Mouse (Mus musculus) heart, embryonic 10.5 days (tissue): ENCODE results near the gene Sfn. TPM values are rescaled to one million over a fixed set of nuclear protein-coding genes. Genes with fewer than 3 reads are reported as not detected.

Experiments used
- DNase-seq: peaks from one replicate; pipeline ENCODE4 v3.0.0-alpha.2; 2017; ENCODE audit warnings: low spot score
- H3K27ac ChIP-seq: fragments of 300-500 bp; sonication (generic); 2 replicates; pipeline ENCODE4 v1.5.1; 2016; ENCODE audit warnings: mild to moderate bottlenecking
- H3K27me3 ChIP-seq: fragments of 300-500 bp; sonication (generic); 2 replicates; pipeline ENCODE4 v1.6.1; 2016; ENCODE audit warnings: mild to moderate bottlenecking; ENCODE audit not compliant: poor library complexity, insufficient read depth, severe bottlenecking
- H3K36me3 ChIP-seq: fragments of 300-500 bp; sonication (generic); 2 replicates; pipeline ENCODE4 v1.6.1; 2016; ENCODE audit warnings: mild to moderate bottlenecking, moderate library complexity
- H3K4me1 ChIP-seq: fragments of 300-500 bp; sonication (generic); 2 replicates; pipeline ENCODE4 v1.6.1; 2016; ENCODE audit warnings: mild to moderate bottlenecking
- H3K4me3 ChIP-seq: fragments of 300-500 bp; sonication (generic); 2 replicates; pipeline ENCODE4 v1.5.1; 2016; ENCODE audit warnings: mild to moderate bottlenecking, moderate library complexity
- H3K9me3 ChIP-seq: fragments of 300-500 bp; sonication (generic); 2 replicates; pipeline ENCODE4 v1.6.1; 2016; ENCODE audit warnings: mild to moderate bottlenecking, moderate library complexity
- WGBS: fragments of 180-500 bp; shearing (Covaris S2); methylation state at CpG from one replicate; pipeline ENCODE4 v1.1.7; 2016; 5-methylcytosine and 5-hydroxymethylcytosine counted together
- polyA plus RNA-seq: library from polyadenylated mRNA; unstranded; fragments of >200 nt; fragmentation: Nextera tagmentation; extraction: Ambion mirVana; gene quantifications from 2 replicates; pipeline ENCODE4 v1.2.1, GENCODE M21; 2016

Sfn gene
- polyA plus RNA-seq, 1 experiment from 2014 or later, result 12.9 TPM

DNA sequence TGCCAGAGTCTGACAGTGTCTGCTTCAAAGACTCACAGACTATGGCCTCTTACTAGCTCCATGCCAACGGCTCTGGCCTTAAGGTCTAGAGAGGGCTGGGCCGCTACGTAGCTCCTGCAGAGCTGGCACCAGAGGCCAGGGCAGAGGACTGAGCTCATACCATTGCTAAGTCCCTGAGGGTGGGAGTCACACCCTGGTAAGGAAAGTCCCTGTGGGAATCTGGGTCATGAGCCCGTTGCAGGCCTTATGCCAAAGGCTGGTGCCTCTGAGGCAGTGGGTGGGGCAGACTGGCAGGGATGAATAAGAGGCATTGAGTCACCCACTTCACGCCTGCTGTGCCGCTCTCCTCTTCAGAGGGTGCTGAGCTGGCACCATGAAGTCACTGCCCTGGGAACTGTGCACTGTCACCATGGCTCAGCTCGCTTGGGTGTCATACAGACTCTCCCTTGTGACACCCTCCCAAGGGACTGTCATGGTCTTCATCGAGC is 12.3 kb upstream of the Sfn start:
- WGBS, result 89% methylated on average over 8 of the region's 8 CpGs
- Histone ChIP-seq H3K9me3 (0 out of 2 replicates have a peak, but pooled peaks cover 3% of the 10 kb centered on the region), H3K36me3 (peaks cover 54% of the 10 kb centered on the region), H3K4me3 (no peak overlapping the region), H3K27ac (no peak overlapping the region), H3K4me1 (peaks cover 22% of the 10 kb centered on the region), H3K27me3 (no peaks in the 10 kb centered on the region)
- DNase-seq, result no peak

DNA sequence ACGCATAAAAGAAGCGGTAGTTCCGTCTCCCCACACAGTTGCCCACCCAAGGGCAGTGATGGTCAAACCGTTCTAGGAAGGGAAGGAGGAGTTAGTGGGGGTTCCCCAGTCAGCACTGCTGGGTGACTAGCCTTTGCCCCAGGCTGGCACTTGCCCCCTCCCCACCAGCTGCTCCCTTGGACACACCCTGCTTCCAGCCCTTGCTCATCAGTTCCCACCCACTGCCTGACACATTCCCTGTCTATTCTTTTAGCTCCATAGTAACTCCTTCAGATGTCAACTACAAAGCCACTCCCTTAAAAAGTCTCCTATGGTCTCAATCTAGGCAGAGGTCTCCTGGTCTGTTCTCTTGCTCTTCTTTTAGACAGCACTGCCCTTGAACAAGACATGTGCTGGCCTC is 11.9 kb upstream of the Sfn start:
- H3K36me3 ChIP-seq, result peaks cover 54% of the 10 kb centered on the region
- no peak overlapping the region for H3K27ac ChIP-seq
- 0 out of 2 replicates have a peak, but pooled peaks cover 3% of the 10 kb centered on the region for H3K9me3 ChIP-seq
- 87% methylated on average over 4 of the region's 4 CpGs for WGBS
- no peak overlapping the region for H3K4me3 ChIP-seq
- no peaks in the 10 kb centered on the region for H3K27me3 ChIP-seq
- no peak for DNase-seq
- H3K4me1 ChIP-seq, result peaks cover 22% of the 10 kb centered on the region

DNA sequence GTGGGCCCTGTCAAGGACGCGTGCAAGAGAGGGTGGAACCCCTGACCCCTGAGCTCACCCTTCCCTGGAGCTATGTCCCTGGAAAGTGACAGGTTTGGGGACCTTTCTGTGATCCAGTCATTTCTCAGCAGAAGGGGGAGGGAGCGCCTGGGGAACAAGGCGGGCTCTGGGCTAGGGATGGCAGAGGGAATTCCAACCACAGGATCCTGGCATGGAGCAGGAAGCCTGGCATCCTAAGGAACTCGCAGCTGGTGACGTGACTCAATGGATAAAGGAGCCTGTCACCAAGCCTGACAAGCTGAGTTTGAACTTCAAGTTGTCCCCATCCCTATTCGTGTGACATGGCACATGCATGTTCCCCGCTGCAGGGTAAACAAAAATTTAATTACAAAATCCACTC is 11.1 kb upstream of the Sfn start:
- Histone ChIP-seq H3K4me3 (no peak overlapping the region), H3K36me3 (peaks cover 61% of the 10 kb centered on the region), H3K27me3 (no peaks in the 10 kb centered on the region), H3K9me3 (0 out of 2 replicates have a peak, but pooled peaks cover 3% of the 10 kb centered on the region), H3K27ac (no peak overlapping the region), H3K4me1 (peaks cover 22% of the 10 kb centered on the region)
- 92% methylated on average over 8 of the region's 8 CpGs for WGBS
- no peak for DNase-seq

DNA sequence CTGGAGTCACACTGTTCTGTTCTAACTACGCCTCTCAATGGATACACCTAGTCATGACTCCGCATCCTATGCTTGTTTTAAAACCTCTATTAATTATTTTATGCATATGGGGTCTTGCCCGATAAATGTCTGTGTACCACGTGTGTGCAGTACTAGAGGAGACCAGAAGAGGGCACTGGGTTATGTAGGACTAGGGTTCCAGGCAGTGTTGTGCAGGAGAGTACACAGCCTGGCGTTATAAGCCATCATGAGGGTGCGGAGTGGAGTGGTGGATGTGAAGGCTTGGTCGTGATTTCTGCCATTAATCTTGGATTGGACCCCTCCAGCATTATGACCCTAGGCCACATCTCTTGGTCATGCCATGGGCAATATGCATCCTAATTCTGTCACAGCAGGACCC is 10.4 kb upstream of the Sfn start:
- 93% methylated on average over 7 of the region's 7 CpGs for WGBS
- DNase-seq, result no peak
- Histone ChIP-seq H3K27ac (no peak overlapping the region), H3K36me3 (peaks cover 60% of the 10 kb centered on the region), H3K9me3 (0 out of 2 replicates have a peak, but pooled peaks cover 3% of the 10 kb centered on the region), H3K4me1 (peaks cover 22% of the 10 kb centered on the region), H3K27me3 (no peaks in the 10 kb centered on the region), H3K4me3 (no peak overlapping the region)

DNA sequence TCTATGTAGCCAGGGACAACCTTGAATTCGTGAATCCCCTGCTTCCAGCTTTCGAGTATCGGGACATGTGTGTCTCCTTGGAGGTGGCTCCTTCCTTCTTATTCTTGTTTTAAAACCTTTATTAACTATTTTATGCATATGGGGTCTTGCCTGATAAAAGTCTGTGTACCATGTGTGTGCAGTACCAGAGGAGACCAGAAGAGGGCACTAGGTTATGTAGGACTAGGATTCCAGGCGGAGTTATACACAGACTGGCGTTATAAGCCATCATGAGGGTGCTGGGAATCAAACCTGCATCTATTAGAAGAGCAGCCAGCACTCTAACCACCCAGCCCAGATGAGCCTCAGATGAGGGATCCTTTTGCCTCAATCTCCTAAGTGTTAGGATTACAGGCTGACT is 9.8 kb upstream of the Sfn start:
- H3K4me1 ChIP-seq, result peaks cover 21% of the 10 kb centered on the region
- H3K27ac ChIP-seq, result no peak overlapping the region
- 95% methylated on average over 5 of the region's 5 CpGs for WGBS
- 0 out of 2 replicates have a peak, but pooled peaks cover 3% of the 10 kb centered on the region for H3K9me3 ChIP-seq
- H3K4me3 ChIP-seq, result no peak overlapping the region
- no peak for DNase-seq
- peaks cover 65% of the 10 kb centered on the region for H3K36me3 ChIP-seq
- no peaks in the 10 kb centered on the region for H3K27me3 ChIP-seq

DNA sequence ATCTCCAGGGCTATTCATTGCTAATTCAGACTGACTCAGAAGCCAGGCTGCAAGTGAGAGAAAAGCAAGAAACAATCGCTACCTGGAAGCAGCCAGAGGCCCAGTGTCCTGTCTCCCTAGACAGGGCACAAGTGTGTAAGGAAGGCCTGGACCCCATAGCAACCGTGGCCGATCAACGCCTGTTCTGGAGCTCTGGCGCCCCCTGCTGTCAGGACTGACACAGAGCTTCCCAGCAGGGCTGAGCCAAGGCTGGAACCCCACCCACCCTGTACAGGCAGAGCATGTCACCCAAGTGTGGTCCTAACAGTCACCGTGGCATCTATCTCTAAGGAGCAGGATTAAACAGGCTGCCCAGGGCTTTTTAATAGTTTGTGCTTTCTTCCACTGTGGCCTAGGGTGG is 7.8 kb upstream of the Sfn start:
- DNase-seq, result peak; percentile 91
- no peaks in the 10 kb centered on the region for H3K27me3 ChIP-seq
- H3K36me3 ChIP-seq, result peaks cover 71% of the 10 kb centered on the region
- peaks cover 16% of the 10 kb centered on the region for H3K4me1 ChIP-seq
- H3K27ac ChIP-seq, result no peak overlapping the region
- 0 out of 2 replicates have a peak, but pooled peaks cover 3% of the 10 kb centered on the region for H3K9me3 ChIP-seq
- WGBS, result 24% methylated on average over 6 of the region's 6 CpGs
- H3K4me3 ChIP-seq, result no peak overlapping the region

DNA sequence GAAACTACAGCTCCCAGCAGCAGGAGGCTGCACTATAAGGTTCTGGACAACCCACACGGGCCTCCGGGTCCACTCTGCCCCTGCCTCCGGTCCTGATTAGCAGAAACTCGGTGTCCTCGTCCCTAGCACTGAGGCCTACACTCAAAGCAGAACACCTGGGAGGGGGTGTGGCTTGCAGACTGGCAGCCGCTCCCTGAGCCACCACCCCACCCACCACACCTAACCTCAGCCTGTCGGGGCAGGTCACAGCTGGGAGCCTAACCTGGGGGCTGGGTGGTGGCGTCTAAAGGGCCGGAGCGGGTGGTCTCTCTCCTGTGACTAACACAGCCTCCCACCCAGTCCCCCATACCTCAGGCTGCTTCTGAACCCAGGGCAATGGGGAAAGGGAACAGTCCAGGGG is 5.3 kb upstream of the Sfn start:
- H3K4me1 ChIP-seq, result peaks cover 16% of the 10 kb centered on the region; the same call in 1 of the 2 replicates
- WGBS, result 71% methylated on average over 10 of the region's 10 CpGs
- H3K36me3 ChIP-seq, result peaks cover 54% of the 10 kb centered on the region
- 0 out of 2 replicates have a peak, but pooled peaks cover 3% of the 10 kb centered on the region for H3K9me3 ChIP-seq
- H3K4me3 ChIP-seq, result no peak overlapping the region
- H3K27ac ChIP-seq, result no peak overlapping the region
- peaks cover 15% of the 10 kb centered on the region for H3K27me3 ChIP-seq
- no peak for DNase-seq

DNA sequence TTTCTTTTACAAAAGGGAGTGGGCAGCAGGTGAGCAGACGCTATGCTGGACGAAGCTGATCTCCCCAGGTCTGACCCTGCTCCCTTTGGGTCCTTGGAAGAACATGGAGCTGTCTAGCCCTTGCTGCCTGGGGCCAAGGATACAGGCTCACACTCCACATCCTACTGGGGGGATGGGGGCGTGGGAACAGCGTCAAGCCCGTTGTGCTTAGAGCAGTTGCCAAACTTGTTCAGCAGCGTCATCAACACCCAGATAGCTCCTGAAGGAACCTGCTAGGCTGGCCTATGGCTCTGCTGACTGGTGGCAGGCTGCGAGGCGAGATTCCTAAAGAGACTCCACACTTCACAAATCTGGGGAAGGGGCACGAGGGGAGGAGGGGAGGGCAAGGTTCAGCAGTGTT is 3.4 kb upstream of the Sfn start:
- no peak for DNase-seq
- no peak overlapping the region for H3K4me3 ChIP-seq
- H3K4me1 ChIP-seq, result peaks cover 23% of the 10 kb centered on the region
- H3K27ac ChIP-seq, result no peak overlapping the region
- H3K9me3 ChIP-seq, result no peaks in the 10 kb centered on the region
- 47% methylated on average over 9 of the region's 9 CpGs for WGBS
- peaks cover 33% of the 10 kb centered on the region for H3K27me3 ChIP-seq
- H3K36me3 ChIP-seq, result peaks cover 41% of the 10 kb centered on the region

DNA sequence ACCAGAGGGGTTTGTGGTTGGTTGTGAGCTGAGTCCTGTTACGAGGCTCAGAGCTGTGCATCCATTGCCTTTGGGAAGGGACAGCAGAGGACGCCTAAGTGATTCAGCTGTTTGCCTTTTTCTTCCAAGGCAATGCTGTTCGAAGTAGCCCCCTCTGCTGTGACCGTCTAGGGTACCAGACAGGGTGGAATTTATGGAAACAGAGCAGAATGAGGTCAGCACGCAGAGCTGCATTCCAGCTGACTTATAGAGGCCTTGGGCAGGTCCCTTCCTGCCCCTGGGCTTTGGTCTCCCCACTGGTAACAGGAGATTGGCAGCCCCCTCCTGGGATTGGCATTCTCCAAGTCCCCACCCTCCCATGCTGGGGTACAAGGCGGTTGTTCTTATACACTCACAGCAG is 2.9 kb upstream of the Sfn start:
- Histone ChIP-seq H3K36me3 (peaks cover 41% of the 10 kb centered on the region), H3K27ac (no peak overlapping the region), H3K9me3 (no peaks in the 10 kb centered on the region), H3K27me3 (peaks cover 38% of the 10 kb centered on the region), H3K4me1 (peaks cover 22% of the 10 kb centered on the region), H3K4me3 (no peak overlapping the region)
- no peak for DNase-seq
- WGBS, result 60% methylated on average over 6 of the region's 6 CpGs

DNA sequence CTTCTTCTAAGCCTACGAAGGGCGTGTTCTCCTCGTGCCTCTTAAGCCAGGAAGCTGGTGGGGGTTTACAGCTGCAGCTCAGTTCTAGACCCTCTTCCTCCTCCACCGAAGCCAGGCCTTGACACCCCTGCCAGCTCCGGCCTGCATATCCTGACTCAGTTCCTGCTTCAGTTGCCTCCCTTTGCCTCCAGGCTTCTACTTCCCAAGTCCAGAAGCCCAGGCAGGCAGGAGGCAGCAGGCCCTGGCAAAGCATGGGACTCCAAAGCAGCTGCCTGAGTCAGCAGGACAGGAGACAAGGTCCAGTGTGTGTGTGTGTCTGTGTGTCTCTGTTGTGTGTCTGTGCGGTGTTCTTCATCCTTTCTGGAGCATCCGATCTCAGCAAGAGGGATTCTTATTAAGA is 2.2 kb upstream of the Sfn start:
- H3K36me3 ChIP-seq, result peaks cover 41% of the 10 kb centered on the region
- H3K4me3 ChIP-seq, result no peak overlapping the region
- no peak for DNase-seq
- peaks cover 20% of the 10 kb centered on the region for H3K4me1 ChIP-seq
- H3K27ac ChIP-seq, result no peak overlapping the region
- 80% methylated on average over 7 of the region's 7 CpGs for WGBS
- H3K27me3 ChIP-seq, result peaks cover 43% of the 10 kb centered on the region
- no peaks in the 10 kb centered on the region for H3K9me3 ChIP-seq

DNA sequence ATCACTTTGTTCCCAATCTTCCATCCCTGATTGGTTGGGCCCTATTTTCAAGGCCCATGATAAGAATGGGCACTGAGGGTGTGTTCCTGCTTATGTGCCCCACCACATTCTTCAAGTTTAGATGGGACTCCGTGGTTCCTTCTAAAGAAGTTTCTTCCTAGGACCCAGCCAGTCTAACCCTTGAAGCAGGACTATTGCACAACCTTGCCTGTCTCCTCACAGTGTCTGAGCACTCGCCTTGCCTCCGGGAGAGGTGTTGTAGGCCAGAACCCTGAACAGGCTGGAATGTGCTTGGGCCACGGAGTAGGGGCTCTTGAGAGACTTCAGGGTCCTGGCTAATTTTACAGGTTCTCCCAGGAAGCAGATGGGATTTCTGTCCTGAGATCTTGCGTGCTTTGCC is 1.1 kb upstream of the Sfn start:
- no peak overlapping the region for H3K4me3 ChIP-seq
- DNase-seq, result no peak
- WGBS, result 81% methylated on average over 5 of the region's 5 CpGs
- peaks cover 34% of the 10 kb centered on the region for H3K36me3 ChIP-seq
- H3K4me1 ChIP-seq, result peaks cover 22% of the 10 kb centered on the region
- H3K27me3 ChIP-seq, result peaks cover 54% of the 10 kb centered on the region
- H3K9me3 ChIP-seq, result no peaks in the 10 kb centered on the region
- no peak overlapping the region for H3K27ac ChIP-seq

DNA sequence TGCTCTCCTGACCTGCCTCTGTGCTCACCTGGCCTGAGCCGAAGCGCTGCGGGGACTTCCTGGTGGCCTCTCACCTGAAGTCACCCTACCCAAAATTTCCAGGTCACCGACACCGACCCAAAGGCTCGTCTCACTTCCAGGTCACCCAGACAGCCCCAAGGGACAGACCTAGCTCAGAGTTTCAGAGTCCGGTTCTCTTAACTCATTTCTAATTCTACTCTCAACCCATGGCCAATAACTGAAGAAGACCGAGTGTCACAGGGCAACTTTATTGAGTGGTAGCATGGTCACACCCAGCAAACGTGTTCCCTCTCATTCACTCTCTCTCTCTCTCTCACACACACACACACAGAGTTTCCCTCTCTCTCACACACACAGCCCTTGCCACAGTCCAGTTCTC is 1.7 kb downstream of the Sfn start:
- DNase-seq, result no peak
- H3K27me3 ChIP-seq, result peaks cover 58% of the 10 kb centered on the region
- peak overlapping the region; percentile 70 for H3K4me3 ChIP-seq
- WGBS, result 12% methylated on average over 9 of the region's 9 CpGs
- H3K9me3 ChIP-seq, result no peaks in the 10 kb centered on the region
- peaks cover 20% of the 10 kb centered on the region for H3K4me1 ChIP-seq
- peaks cover 11% of the 10 kb centered on the region for H3K36me3 ChIP-seq
- 0 out of 2 replicates have a peak overlapping the region, but pooled peaks have one; percentile 56 for H3K27ac ChIP-seq

DNA sequence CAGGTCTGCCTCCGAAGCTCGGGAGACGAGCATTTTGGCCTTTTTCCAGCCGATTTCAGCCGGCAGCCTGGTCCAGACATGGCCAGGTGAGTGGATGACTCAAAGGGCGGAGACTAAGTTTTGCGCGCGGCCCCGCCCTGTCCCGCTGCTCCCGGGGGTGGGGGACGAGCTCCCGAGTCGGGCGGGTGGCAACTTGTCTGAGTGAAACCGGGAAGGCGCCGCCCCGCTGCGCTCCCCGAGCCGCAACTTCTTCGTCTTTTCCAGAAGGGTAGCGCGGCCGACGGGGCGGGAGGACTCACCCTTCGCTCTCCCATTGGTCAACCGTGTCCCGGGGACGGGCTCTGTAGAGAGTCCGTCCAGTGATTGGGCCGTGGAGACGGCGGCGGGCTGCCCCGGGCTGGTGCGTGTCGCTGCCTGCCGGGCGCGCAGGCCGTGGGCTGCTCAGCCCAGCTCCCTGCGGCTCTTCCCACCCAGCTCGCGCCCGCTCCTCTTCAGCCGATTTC is 2.3 kb downstream of the Sfn start:
- under 1% methylated on average over 50 of the region's 50 CpGs for WGBS
- H3K9me3 ChIP-seq, result no peaks in the 10 kb centered on the region
- peaks cover 8% of the 10 kb centered on the region for H3K36me3 ChIP-seq
- DNase-seq, result peak; percentile 95
- peaks cover 25% of the 10 kb centered on the region for H3K4me1 ChIP-seq
- peak overlapping the region; percentile 70 for H3K4me3 ChIP-seq
- H3K27me3 ChIP-seq, result peaks cover 58% of the 10 kb centered on the region
- H3K27ac ChIP-seq, result peak overlapping the region; percentile 56; the same call in 1 of the 2 replicates

DNA sequence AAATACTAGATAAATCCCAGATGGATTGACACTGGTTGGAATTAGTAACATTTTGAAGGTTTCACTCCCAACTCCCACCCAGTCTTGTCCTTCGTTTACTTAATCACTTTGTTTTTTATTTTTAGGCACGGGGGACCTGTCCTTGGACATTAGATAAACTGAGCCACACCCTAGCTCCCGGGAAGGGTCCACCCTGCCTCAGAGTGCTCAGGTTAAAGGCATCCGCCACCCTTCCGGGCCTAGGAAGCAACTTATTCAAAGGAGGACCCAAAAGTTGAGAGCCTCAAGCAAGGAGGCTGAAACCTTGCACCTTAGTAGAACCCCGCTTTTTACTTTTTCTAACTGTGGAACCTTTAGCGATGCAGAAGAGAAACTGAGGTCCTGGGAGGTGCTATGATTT is 2.9 kb downstream of the Sfn start:
- Histone ChIP-seq H3K27me3 (peaks cover 58% of the 10 kb centered on the region), H3K27ac (peak overlapping the region; percentile 56; the same call in 1 of the 2 replicates)
- DNase-seq, result no peak

More for the DNA sequence above, 2.9 kb downstream of the Sfn start:
- 22% methylated on average over 7 of the region's 7 CpGs for WGBS
- no peaks in the 10 kb centered on the region for H3K9me3 ChIP-seq
- peaks cover 6% of the 10 kb centered on the region for H3K36me3 ChIP-seq
- peaks cover 25% of the 10 kb centered on the region for H3K4me1 ChIP-seq
- H3K4me3 ChIP-seq, result peak overlapping the region; percentile 70
